Mouse (Mus musculus): ENCODE data around the gene Sept11.

DNA sequence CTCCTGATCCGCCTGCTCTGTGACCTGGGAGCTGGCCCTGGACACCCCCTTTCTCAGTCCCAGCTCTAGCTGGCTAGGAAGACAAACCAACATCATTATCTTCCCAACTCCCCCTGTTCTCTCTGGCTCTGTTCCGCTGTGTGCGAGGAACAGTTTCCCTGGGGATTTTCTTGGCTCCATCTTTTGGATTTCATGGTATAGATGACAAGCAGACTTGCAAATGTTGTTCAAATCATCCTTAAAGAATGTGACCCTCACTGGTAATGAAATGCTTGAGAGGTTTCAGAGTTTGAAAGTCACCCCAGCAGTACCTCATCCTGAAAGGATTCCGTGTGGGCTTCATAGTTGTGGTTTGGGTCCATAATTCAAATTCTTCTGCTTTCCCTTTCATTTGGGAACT is 38.2 kb downstream of the Sept11 start:
- no peak for TF ChIP-seq CTCF (IDR thresholded peaks at IDR 0.05; ENCODE audit: control insufficient read depth, insufficient read depth, insufficient replicate concordance, low read depth, low read length)
- TF ChIP-seq POLR2A (IDR thresholded peaks at IDR 0.05; ENCODE audit: control insufficient read depth, low read depth, low read length), result no peak
